Mouse (Mus musculus) large intestine, adult 2 months (tissue): ENCODE data around the gene Mtfp1. TPM values are rescaled to one million over a fixed set of nuclear protein-coding genes. Genes with fewer than 3 reads are reported as not detected.
A peak's percentile ranks its signal among the peaks of the same experiment; 100 is the strongest.

ENCODE experiments used
- DNase-seq: peaks from one replicate; pipeline ENCODE4 v3.0.0-alpha.2; 2012; ENCODE audit warnings: low read depth, low spot score
- WGBS: fragments of 180-500 bp; shearing (Covaris S2); methylation state at CpG from one replicate; pipeline ENCODE4 v1.1.7; 2018; 5-methylcytosine and 5-hydroxymethylcytosine counted together
- polyA plus RNA-seq: library from polyadenylated mRNA; depleted of rRNA; stranded (reverse); fragments of >200 nt; gene quantifications from 2 replicates; pipeline ENCODE4 v1.2.3, GENCODE M21; 2012

The Mtfp1 gene
- polyA plus RNA-seq, 1 experiment: 18.0 TPM

DNA sequence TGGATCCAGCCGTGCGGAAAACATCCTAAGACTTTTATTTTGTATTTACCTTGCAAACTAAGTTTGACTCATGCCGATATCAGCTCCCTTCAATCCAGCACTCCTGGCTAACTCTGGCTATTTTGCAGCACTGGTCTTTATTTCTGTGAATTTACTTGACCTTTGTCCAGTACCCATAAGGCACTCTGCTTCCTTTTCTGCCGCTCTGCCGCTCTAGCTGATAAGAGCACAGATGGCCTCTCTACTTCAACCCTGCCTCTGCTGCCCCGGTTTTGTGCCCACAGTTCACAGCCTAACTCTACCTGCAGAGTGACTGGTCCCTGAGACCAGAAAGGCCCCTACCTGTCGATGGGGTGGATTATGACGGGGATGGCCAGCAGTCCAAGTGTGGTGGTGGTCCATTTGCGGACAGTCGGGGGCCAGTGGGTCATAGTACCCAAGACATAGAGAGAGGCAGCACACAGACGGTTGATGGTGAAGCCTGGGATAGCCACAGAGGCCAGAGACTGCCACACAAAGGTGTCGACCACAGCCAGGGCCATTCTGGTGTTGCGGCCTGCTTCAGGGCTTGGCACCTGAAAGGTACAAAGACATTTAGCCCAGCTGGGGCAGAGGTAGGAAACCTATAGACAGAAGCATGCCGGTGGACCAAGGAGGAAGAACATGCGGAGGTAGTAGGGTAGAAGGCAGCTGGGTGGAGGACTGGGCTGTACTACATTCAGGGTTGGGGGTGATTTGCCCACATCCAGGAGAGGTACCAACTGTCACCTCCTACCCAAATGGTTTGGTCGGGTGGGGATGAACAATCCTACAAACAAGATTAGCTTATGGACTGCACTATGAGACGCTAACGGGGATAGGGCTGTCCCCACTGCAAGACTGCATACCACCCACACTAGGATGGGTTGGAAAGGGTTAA, 1.5 kb downstream of the Mtfp1 start:
- DNase-seq: no peak
- WGBS: 51% methylated on average over 18 of the region's 18 CpGs

DNA sequence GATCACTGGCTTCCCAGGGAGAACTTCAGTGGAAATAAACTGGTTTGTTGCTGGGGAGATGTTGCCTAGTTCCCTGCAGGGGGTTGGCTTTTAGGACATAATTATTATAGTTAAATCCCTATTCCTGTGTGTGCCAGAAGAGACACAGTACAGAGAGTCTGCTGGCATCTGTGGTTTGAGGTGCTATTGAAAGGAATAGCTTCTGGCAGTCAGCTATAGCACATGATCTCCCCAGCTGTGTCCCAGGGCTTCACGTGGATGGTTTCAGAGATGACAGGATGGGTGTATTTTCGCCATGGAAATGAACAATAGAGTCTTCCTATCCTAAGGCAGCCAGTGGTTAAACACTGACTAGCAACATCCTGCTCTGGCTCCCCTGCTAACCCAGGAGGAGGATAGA, 8.0 kb downstream of the Mtfp1 start:
- WGBS: 52% methylated on average over 2 of the region's 2 CpGs
- no peak for DNase-seq

DNA sequence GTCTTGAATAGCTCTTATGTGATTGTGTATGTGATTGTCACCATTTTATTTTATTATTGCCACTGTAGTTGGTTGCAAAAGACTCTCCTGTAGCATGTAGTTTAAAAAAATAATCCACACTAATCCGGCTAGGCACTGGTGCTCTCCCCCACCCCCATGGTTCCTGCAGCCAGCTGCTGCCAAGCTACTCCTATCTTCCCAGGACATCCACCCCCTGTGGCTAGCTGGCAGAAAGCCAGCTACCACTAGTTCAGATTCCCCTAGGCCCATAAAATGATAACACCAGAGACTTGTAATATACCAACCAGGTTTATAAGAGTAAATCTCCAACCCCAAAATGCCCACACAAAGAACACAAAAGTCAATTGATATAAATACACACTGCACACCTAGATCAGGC, 9.0 kb downstream of the Mtfp1 start:
- WGBS: 27% methylated on average over 1 of the region's 1 CpGs
- no peak for DNase-seq

DNA sequence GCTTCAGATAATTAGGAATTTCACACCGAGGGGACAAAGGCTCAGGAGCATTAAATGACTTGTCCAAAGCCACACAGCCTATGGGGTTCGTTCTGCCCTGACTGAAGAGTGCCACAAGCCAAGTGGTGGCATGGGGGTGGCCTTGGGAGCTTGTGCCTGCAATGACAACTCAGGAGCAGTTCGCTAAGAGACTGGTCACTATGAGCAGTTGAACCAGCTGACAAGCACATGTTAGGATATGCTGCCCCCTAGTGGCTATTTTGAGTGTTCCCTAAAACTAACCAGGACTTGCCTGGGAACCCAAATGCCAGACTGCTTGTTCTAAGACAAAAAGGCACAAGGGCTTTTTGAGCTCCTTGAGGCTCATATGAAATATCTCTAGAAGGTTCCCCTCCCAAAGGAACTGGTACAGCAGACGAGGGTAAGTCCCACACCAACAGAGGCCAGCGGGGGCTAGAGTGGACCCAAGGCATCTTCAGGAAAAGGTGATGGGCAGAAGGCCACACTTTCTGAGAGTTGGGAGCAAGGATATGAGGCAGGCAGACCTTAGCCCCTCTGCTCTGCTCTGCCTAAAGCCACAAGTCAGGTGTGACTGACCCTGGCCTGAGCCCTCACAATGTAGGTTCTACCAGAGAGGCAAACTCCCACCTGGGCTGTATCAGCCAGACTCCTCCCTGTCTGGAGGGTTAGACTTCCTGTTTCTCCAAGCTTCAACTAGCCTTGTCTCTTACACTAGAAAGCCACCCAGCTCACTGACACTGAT, 11.7 kb downstream of the Mtfp1 start:
- WGBS: 36% methylated on average over 5 of the region's 5 CpGs
- DNase-seq: no peak

- DNase-seq: no peak
These were observed 15.0 kb downstream of the Mtfp1 start for GRCm38 (mm10) chr11:4080219-4080618.

DNA sequence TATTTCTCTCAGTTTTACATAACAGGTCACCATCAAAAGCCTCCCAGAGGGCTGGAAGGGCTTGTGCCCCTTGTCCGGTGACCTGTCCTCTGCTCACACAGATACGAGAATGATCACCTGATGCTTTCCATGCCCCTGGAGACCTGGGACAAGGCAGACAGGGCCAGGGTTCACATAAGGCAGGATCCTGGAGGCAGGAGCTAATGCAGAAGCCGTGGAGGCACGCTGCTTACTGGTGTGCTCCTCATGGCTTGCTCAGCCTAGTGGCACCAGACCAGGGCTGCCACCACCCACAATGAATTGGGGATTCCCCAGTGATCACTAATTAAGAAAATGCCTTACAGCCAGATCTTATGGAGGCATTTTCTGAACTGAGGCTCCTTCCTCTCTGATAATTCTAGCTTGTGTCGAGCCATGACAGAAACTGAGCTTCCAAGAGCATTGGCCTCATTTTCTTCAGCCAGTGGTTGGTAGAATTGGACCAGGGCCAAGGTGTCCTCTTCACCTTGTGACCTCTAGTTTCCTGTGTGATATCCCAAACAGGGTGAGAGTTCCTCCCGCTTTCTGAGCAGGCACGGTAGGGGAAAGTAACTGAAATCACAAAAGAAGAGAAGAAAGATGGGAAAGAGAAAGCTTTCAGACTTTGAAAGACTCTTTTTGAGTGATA, 16.8 kb downstream of the Mtfp1 start:
- DNase-seq: no peak
- WGBS: 74% methylated on average over 7 of the region's 7 CpGs

More at GRCm38 (mm10) chr11:4080219-4080618, 15.0 kb downstream of the Mtfp1 start:
- WGBS: 8% methylated on average over 4 of the region's 4 CpGs

GRCm38 (mm10) chr11:4076633-4077032, 18.6 kb downstream of the Mtfp1 start:
- WGBS: 17% methylated on average over 8 of the region's 8 CpGs
- DNase-seq: no peak

DNA sequence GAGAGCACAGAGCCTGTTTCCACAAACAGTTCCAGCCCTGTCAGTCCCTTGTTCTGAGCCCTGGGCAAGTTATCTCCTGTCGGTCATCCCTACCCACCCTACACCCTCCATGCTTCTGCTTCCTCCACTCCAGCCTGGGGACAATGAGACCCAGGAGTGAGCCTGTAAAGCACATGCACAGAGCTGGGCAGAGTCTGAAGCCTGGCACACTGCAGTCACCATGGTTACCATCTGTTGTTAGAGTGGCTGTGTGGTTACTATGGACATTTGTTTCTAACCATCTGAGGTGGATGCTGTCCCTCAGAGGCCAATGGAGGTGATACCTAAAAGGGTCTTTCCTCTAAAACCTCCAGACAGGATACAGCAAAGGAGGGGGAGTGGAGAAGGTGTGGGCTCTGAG, 25.6 kb downstream of the Mtfp1 start:
- WGBS: 70% methylated on average over 1 of the region's 1 CpGs
- no peak for DNase-seq

GRCm38 (mm10) chr11:4064627-4065122, 30.6 kb downstream of the Mtfp1 start, which contains the start of gene Sec14l3:
Gene Sec14l3, plus strand, starts transcription at chr11:4064841.
- 28% methylated on average over 5 of the region's 5 CpGs for WGBS
- no peak for DNase-seq

DNA sequence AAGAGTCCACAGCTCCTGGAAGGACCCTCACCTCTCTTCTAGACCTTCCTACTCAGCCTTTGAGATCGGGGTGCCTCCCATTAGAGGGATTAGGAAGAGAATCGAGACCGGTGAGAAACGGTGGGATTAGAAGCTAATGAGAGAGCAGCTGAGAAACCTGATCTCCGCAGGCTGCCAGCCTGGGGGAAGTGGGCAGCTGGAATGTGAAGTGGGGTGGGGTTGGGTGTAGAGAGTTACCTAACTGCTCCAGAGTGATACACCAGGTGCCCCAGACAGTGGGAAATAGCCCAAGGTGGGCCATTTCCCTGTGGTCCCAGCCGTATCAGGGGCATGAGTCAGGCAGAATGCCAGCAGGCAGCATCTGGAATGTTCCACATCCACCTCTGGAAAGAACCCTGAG, 32.3 kb downstream of the Mtfp1 start:
- WGBS: 55% methylated on average over 6 of the region's 6 CpGs
- DNase-seq: no peak

- no peak for DNase-seq
- 70% methylated on average over 4 of the region's 4 CpGs for WGBS
These were observed 32.7 kb downstream of the Mtfp1 start for GRCm38 (mm10) chr11:4062523-4062922.

DNA sequence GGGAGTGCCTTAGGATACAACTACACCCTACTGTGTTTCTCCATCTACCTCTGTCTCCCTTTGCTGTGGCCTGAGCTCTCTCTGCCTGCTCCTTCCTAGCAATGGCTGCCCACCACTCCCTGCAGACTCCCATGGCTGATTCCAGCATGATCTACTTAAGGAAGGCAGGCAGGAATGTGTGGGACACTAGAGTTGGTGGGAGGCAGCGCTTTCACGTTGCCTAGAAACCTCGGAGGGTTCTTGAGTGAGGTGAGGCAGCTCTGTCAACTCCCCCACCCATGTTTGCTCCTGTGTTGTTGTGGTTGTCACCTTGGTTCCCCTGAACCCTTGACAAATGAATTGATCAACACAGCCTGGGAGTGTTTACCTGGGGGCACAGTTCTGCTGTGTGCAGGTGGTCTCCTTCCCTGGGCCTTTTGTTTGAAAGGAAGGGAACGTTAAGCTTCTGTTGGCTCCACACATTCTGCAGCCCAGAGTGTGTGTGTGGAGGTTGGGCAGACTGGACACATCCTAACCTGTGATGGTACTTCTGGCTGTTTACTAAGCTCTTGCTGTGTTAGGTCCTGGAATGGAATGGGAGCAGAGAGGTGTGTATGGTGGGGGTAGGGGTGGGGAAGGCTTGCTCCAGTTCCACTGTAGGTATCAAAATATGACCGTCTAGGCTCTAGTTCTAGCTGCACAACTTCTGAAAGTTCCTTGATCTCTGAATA, 34.2 kb downstream of the Mtfp1 start:
- DNase-seq: no peak

GRCm38 (mm10) chr11:4053586-4053985, 41.7 kb downstream of the Mtfp1 start:
- peak; percentile 48 for DNase-seq
- WGBS: 21% methylated on average over 5 of the region's 5 CpGs

More for the DNA sequence above, 34.2 kb downstream of the Mtfp1 start:
- 55% methylated on average over 5 of the region's 5 CpGs for WGBS

DNA sequence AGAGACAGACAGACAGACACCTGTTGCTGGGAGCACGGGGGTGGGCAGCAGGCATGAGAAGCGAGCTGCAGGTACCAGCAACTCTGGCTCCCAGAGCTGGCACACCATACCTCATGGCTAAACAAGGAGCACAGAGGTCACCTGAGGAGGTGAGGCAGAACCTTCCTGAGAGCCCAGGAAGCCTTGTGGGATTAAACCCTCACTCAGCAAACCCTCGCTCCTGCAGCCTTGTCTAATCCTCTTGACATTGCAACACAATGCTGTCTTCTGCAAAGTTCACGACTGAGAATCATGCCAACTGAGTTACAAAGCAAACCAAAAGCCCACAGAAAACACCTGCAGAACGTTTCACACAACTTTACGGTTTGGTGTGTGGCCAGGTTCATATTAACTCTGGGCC, 46.8 kb downstream of the Mtfp1 start:
- WGBS: 81% methylated on average over 6 of the region's 6 CpGs
- no peak for DNase-seq

GRCm38 (mm10) chr11:4047766-4048165, 47.5 kb downstream of the Mtfp1 start:
- WGBS: 90% methylated on average over 2 of the region's 2 CpGs
- no peak for DNase-seq

- WGBS: 55% methylated on average over 5 of the region's 5 CpGs
- no peak for DNase-seq
These were observed 48.7 kb downstream of the Mtfp1 start for GRCm38 (mm10) chr11:4046526-4046925.

DNA sequence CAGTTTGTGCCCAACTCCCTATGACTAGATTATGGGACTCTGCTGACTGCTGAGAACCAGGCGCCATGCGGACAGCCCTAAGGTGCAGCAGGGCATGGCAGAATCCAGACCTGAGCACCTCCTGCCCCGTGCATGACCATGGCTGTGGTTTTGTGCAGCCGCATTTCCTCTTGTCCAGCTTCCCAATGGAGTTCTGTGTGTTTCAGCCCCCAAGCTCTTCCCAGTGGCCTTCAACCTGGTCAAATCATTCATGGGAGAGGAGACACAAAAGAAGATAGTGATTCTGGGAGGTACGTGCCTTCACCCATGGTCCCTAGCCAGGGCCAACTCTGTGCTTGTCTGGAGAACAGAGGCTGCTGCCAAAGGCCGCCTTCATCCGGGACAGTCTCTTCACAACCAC, 52.2 kb downstream of the Mtfp1 start:
- WGBS: 89% methylated on average over 7 of the region's 7 CpGs
- no peak for DNase-seq
